Mouse (Mus musculus) midbrain, embryonic 13.5 days (tissue): Measurements from ENCODE around the gene Iqcf6. TPM values are rescaled to one million over a fixed set of nuclear protein-coding genes. Genes with fewer than 3 reads are reported as not detected.
"Not testable (repeated sequence)": the region's sequence is repeated elsewhere in the genome, so short reads cannot be mapped to it uniquely, and the experiment has no call there.

Experiments used
- ATAC-seq: fragments of 200-750 bp; cut with Nextera tagmentation; 2 replicates; pipeline ENCODE4 v1.8.0; 2017; ENCODE audit warnings: mild to moderate bottlenecking, moderate TSS enrichment, moderate library complexity
- H3K27ac ChIP-seq: fragments of 300-500 bp; sonication (generic); 2 replicates; pipeline ENCODE4 v1.5.1; 2015; ENCODE audit warnings: inconsistent platforms, mild to moderate bottlenecking, moderate library complexity
- H3K27me3 ChIP-seq: fragments of 300-500 bp; sonication (generic); 2 replicates; pipeline ENCODE4 v1.6.1; 2015; ENCODE audit warnings: mild to moderate bottlenecking, inconsistent platforms
- H3K36me3 ChIP-seq: fragments of 300-500 bp; sonication (generic); 2 replicates; pipeline ENCODE4 v1.6.1; 2015; ENCODE audit warnings: mild to moderate bottlenecking, inconsistent platforms
- H3K4me1 ChIP-seq: fragments of 300-500 bp; sonication (generic); replicated peaks from 2 replicates; pipeline ENCODE4 v1.6.1; 2015; ENCODE audit warnings: inconsistent platforms
- H3K4me2 ChIP-seq: fragments of 300-500 bp; sonication (generic); replicated peaks from 2 replicates; pipeline ENCODE4 v1.6.1; 2015; ENCODE audit warnings: moderate library complexity, mild to moderate bottlenecking, inconsistent platforms
- H3K4me3 ChIP-seq: fragments of 300-500 bp; sonication (generic); replicated peaks from 2 replicates; pipeline ENCODE4 v1.5.1; 2015; ENCODE audit warnings: mild to moderate bottlenecking, inconsistent platforms
- H3K9ac ChIP-seq: fragments of 300-500 bp; sonication (generic); replicated peaks from 2 replicates; pipeline ENCODE4 v1.6.1; 2015; ENCODE audit warnings: mild to moderate bottlenecking, inconsistent platforms
- H3K9me3 ChIP-seq: fragments of 300-500 bp; sonication (generic); 2 replicates; pipeline ENCODE4 v1.6.1; 2016; ENCODE audit warnings: mild to moderate bottlenecking, inconsistent platforms
- WGBS: fragments of 180-500 bp; shearing (Covaris S2); methylation state at CpG from one replicate; pipeline ENCODE4 v1.1.7; 2015; 5-methylcytosine and 5-hydroxymethylcytosine counted together
- polyA plus RNA-seq: library from polyadenylated mRNA; unstranded; fragments of >200 nt; fragmentation: Nextera tagmentation; extraction: Ambion mirVana; gene quantifications from 2 replicates; pipeline ENCODE4 v1.2.1, GENCODE M21; 2015

Gene Iqcf6
- not detected in 2 replicates for polyA plus RNA-seq

DNA sequence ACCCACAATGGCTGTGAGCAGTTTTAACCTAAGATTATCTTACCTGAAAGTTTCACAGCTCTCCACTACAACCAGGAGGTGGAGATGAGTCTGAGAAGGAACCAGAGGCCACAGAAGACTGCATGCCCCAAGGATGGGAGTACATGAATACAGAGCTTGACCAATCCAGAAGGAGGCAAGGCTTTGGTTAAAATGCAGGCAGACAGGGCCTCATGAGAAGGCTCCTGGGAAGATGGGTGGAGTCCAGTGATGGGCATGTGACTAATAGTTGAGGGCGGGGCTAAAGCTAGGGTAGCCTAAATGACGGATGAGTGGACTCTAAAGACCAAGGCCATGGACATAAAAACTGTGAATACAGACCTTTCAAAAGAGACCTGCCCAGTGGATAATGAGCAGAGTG, at the start of gene Iqcf6:
Gene Iqcf6, plus strand, starts transcription at position 301 of the 400 bp plus-strand sequence.
- H3K27me3 ChIP-seq: no peaks in the 10 kb centered on the region

DNA sequence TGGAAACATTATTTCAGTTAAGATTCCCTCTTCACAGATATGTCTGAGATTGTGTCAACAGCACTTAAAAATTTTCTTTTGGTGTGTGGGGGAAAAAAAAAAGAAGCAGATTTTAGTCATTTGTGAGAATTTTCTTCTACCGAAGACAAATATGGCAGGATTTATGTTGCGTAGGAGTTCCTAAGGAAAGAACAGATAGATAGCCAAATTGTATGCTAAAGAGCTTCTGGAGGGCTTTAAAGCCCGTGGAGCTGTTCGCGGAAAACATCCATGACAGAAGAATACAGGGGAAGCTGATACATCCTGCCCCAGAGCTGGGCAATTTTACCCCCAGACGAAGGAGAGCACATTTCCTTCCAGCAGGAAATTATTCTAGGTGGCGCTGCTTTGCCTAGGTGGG, 46.4 kb upstream of the Iqcf6 start:
- Histone ChIP-seq H3K4me1 (no peaks in the 10 kb centered on the region), H3K27ac (no peak overlapping the region)
- no peak for ATAC-seq

More for the DNA sequence above, at the start of gene Iqcf6:
- no peak within 1 kb of the TSS for H3K27ac ChIP-seq
- H3K9me3 ChIP-seq: no peaks in the 10 kb centered on the region
- no peak for ATAC-seq
- H3K4me2 ChIP-seq: no peak within 1 kb of the TSS
- no peak within 1 kb of the TSS for H3K4me3 ChIP-seq
- WGBS: 82% methylated on average over 2 of the region's 2 CpGs
- H3K9ac ChIP-seq: no peak within 1 kb of the TSS
- no peaks in the 10 kb centered on the region for H3K36me3 ChIP-seq
- H3K4me1 ChIP-seq: peaks cover 3% of the 10 kb centered on the region; the same call in 1 of the 2 replicates

DNA sequence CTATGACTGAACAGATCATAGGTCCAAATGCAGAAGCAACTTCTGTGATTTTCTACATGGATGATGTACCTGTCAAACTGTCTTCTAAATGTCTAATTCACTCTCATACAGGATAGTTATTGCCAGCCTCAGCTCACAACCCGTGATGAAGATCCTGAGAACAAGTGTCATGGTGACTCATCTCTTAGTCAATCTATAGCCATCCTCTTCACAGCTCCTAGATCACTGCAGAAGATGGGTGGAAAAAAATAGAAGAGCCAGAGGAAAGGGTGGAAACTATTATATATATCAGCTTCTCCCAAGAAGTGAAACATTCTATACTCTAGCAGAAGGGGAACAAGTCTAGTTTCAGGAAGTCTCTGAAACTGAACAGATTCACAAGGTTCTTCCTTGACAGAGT, 43.8 kb upstream of the Iqcf6 start:
- no peak overlapping the region for H3K4me3 ChIP-seq
- H3K9me3 ChIP-seq: no peaks in the 10 kb centered on the region
- no peak for ATAC-seq
- H3K27ac ChIP-seq: no peak overlapping the region
- H3K27me3 ChIP-seq: no peaks in the 10 kb centered on the region
- H3K36me3 ChIP-seq: no peaks in the 10 kb centered on the region
- H3K4me1 ChIP-seq: no peaks in the 10 kb centered on the region
- WGBS: 84% methylated on average over 1 of the region's 1 CpGs
- no peak overlapping the region for H3K9ac ChIP-seq
- no peak overlapping the region for H3K4me2 ChIP-seq

More for the DNA sequence above, 46.4 kb upstream of the Iqcf6 start:
- no peaks in the 10 kb centered on the region for H3K27me3 ChIP-seq
- no peak overlapping the region for H3K4me2 ChIP-seq
- no peaks in the 10 kb centered on the region for H3K36me3 ChIP-seq
- WGBS: 83% methylated on average over 7 of the region's 7 CpGs
- no peaks in the 10 kb centered on the region for H3K9me3 ChIP-seq
- no peak overlapping the region for H3K9ac ChIP-seq
- no peak overlapping the region for H3K4me3 ChIP-seq

DNA sequence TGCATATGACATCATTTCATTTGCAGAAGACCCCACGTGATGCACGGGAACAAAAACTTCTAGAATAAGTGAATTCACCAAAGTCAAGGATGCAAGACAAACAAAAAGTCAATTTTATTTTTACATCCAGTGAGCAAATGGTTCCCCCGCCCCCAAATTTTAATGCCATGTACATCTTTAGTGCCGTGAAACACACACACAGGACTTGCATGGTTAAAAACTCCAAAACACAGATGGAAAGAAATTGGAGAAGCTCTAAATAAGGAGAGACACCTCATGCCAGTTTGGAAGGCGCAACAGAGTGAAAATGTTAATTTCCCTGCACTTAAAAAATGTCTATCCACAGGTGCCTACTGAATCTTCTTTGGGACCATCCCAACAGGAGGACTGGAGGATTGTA, 34.2 kb upstream of the Iqcf6 start:
- H3K36me3 ChIP-seq: no peaks in the 10 kb centered on the region
- no peak overlapping the region for H3K9ac ChIP-seq
- no peak overlapping the region for H3K27ac ChIP-seq
- no peaks in the 10 kb centered on the region for H3K27me3 ChIP-seq
- 90% methylated on average over 5 of the region's 5 CpGs for WGBS
- no peak overlapping the region for H3K4me3 ChIP-seq
- no peak overlapping the region for H3K4me2 ChIP-seq
- no peaks in the 10 kb centered on the region for H3K9me3 ChIP-seq
- 0 out of 2 replicates have a peak, but pooled peaks cover 3% of the 10 kb centered on the region for H3K4me1 ChIP-seq
- no peak for ATAC-seq

DNA sequence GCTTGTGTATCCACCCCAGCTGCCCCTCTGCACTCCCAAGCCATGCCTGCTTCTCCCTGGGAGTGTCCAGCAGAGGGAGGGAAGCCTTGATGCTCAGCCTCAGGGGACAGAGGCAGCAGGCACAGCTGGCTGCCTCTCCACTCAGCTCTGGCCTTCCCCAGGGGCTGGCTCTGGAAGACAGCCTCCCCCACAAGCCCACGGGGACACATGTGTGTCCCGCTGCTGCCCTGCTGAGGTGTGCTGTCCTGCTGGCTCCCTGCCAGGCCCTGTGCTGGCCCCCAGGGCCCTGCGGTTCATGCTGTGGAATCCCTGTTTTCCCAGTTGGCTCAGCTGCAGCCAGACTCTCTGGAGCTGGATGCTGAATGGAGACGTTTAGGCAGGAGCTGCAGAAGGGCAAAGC, 31.0 kb upstream of the Iqcf6 start:
- H3K27me3 ChIP-seq, ATAC-seq, H3K4me1 ChIP-seq, H3K4me2 ChIP-seq, H3K27ac ChIP-seq, H3K9me3 ChIP-seq, H3K4me3 ChIP-seq, H3K36me3 ChIP-seq: not testable (repeated sequence)
- 19% methylated on average over 4 of the region's 4 CpGs for WGBS
- peak overlapping the region; percentile 36; the same call in 1 of the 2 replicates for H3K9ac ChIP-seq

DNA sequence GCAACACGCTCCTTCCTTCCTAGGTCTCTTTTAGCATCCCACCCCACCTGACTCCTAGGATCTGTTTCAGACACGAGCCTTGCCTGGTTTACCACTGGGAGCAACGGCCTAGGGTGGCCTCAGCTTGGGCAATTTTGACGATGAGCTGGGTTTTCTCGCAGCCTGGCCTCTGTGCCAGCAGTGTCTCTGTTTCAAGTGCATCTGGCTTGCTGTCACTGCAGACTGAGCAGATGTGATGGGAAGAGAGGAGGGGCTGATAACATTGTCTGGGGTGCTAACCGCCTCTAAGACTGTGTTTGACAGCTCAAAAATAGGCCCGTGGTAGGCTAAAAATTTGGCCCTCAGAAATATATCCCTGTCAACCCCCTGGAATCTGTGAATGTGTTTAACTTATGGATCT, 30.5 kb upstream of the Iqcf6 start:
- Histone ChIP-seq H3K36me3 (no peaks in the 10 kb centered on the region), H3K4me2 (no peak overlapping the region), H3K9me3 (no peaks in the 10 kb centered on the region), H3K27ac (no peak overlapping the region), H3K9ac (peak overlapping the region; percentile 36; the same call in 1 of the 2 replicates), H3K27me3 (no peaks in the 10 kb centered on the region), H3K4me1 (0 out of 2 replicates have a peak, but pooled peaks cover 3% of the 10 kb centered on the region), H3K4me3 (no peak overlapping the region)
- ATAC-seq: no peak
- WGBS: 79% methylated on average over 7 of the region's 7 CpGs

DNA sequence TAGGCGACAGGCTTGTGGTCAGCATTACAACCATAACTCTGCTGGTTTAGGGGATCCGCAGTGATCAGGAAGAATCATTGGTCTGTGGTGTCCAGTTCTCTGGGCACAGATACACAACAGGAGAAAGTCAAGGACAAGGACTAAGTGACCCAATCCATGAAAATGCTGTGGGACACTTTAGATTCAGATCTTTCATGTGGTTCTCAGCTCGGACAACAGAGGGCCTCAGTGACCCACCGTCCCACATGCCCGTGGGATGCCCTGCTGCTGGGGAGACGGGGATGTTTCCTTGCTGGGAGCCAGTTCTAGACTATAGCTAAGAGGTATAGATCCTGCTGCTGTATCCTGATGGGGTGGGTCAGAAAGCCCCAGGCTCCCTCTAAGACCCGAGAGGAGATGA, 27.9 kb upstream of the Iqcf6 start:
- WGBS: 39% methylated on average over 7 of the region's 7 CpGs
- Histone ChIP-seq H3K9ac (no peak overlapping the region), H3K4me2 (no peak overlapping the region), H3K36me3 (no peaks in the 10 kb centered on the region), H3K27me3 (no peaks in the 10 kb centered on the region), H3K4me3 (no peak overlapping the region), H3K4me1 (0 out of 2 replicates have a peak, but pooled peaks cover 3% of the 10 kb centered on the region), H3K27ac (no peak overlapping the region), H3K9me3 (no peaks in the 10 kb centered on the region)
- ATAC-seq: no peak

DNA sequence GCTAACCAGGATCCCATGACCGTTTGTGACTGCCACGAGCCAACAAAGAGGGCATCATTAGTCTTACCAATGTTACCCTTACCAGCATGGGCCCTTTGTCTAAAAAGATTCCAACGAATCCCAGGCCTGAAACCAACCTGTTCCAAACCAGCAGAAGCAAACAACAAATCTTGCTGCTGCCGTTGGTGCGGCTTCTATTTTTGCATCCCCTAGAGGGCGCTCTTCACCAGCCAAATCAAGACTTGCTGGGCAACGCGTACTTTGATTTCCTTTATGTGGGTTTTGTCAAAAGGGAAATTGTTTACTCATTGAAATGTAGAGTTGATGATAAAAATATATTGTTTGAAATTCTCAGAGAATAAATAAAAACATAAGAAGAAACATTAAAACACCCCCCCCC, 25.8 kb upstream of the Iqcf6 start:
- WGBS: 27% methylated on average over 8 of the region's 8 CpGs
- no peak overlapping the region for H3K4me3 ChIP-seq
- no peaks in the 10 kb centered on the region for H3K9me3 ChIP-seq
- no peak for ATAC-seq
- H3K27me3 ChIP-seq: no peaks in the 10 kb centered on the region
- no peak overlapping the region for H3K9ac ChIP-seq
- no peak overlapping the region for H3K27ac ChIP-seq
- no peaks in the 10 kb centered on the region for H3K36me3 ChIP-seq
- H3K4me1 ChIP-seq: 0 out of 2 replicates have a peak, but pooled peaks cover 2% of the 10 kb centered on the region
- H3K4me2 ChIP-seq: no peak overlapping the region

DNA sequence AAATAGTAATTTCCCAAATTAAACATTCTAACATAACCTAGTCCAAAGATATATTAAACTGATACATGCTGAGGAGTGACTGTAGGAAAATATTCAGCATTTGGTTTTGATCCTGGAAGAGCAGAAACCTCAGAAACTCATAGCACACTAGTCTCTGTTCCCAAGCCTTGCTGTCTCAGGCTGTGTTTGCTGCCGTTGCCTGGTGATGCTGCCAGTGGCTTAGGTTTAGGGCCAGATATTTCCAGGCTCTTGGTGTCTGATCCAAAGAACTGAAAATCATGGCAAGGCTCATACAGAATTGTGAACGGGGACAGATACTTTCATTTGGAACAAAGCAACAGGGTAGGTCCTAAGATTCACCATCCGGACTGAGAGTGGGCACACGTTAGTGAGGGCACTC, 15.7 kb upstream of the Iqcf6 start:
- ATAC-seq: no peak
- Histone ChIP-seq H3K9ac (no peak overlapping the region), H3K9me3 (no peaks in the 10 kb centered on the region), H3K36me3 (no peaks in the 10 kb centered on the region), H3K27me3 (no peaks in the 10 kb centered on the region), H3K4me3 (no peak overlapping the region), H3K4me1 (no peaks in the 10 kb centered on the region), H3K27ac (no peak overlapping the region), H3K4me2 (no peak overlapping the region)
- WGBS: 79% methylated on average over 4 of the region's 4 CpGs

DNA sequence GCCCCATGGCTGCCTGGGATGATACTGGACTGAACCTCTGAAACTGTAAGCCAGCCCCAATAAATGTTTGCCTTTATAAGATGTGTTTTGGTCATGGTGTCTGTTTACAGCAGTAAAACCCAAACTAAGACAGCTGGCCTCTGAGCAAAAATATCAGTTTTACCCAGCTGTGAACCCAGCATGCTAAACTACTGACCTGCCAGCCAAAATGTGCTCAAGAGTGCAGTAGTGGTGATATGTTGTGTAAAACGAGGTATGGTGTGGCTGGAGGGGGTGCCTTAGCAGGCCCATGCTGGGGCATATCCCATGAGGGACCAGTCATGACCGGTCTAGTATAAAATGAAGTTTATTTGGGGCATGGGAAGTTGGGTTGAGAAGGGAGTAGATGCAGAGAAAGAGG, 12.4 kb upstream of the Iqcf6 start:
- H3K9me3 ChIP-seq: no peaks in the 10 kb centered on the region
- H3K9ac ChIP-seq: no peak overlapping the region
- H3K4me1 ChIP-seq: no peaks in the 10 kb centered on the region
- H3K4me2 ChIP-seq: no peak overlapping the region
- H3K27me3 ChIP-seq: no peaks in the 10 kb centered on the region
- no peak overlapping the region for H3K4me3 ChIP-seq
- H3K36me3 ChIP-seq: no peaks in the 10 kb centered on the region
- WGBS: 73% methylated on average over 2 of the region's 2 CpGs
- no peak overlapping the region for H3K27ac ChIP-seq
- ATAC-seq: no peak

DNA sequence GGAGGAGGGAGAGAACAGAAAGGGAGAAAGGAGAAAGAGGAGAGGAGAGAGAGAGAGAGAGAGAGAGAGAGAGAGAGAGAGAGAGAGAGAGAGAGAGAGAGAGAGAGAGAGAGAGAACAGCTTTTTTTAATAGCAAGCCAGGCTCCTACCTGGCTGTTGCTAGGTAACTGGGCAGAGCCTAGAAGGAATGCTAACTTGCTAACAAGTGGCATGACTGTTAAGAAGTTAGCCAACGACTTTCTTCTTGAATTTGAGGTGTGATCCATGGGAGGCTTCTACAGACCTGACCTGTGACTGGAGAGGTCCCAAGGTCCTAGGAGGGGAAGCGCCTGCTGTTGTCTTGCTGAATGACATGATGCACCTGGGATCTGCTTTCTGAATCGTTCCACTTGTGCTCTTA, 11.8 kb upstream of the Iqcf6 start:
- no peaks in the 10 kb centered on the region for H3K4me1 ChIP-seq
- ATAC-seq: no peak
- no peaks in the 10 kb centered on the region for H3K36me3 ChIP-seq
- WGBS: 53% methylated on average over 3 of the region's 3 CpGs
- H3K27me3 ChIP-seq: no peaks in the 10 kb centered on the region
- H3K9me3 ChIP-seq: peaks cover 3% of the 10 kb centered on the region; the same call in 1 of the 2 replicates
- no peak overlapping the region for H3K4me3 ChIP-seq
- no peak overlapping the region for H3K27ac ChIP-seq
- H3K4me2 ChIP-seq: no peak overlapping the region
- H3K9ac ChIP-seq: no peak overlapping the region

DNA sequence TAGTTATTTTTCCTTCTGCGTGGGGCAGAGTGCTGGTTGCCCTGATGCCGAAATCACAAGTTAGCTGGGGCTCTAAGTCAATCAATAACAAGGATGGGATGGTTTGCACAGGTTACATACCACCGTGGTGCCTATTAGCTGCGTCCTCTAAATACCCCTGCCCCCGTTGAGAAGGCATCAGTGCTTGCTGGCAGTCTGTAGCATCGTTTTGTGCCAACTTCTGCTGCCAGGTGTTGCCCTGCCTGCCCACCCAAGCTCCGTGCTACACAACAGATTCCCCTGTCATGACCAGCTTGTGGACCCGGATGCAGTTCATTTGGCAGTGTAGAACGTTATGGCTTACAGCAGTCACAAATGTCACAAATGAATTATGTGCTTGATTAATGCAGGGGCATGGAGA, 10.1 kb upstream of the Iqcf6 start:
- ATAC-seq: no peak
- Histone ChIP-seq H3K4me2 (no peak overlapping the region), H3K27ac (no peak overlapping the region), H3K4me3 (no peak overlapping the region), H3K27me3 (no peaks in the 10 kb centered on the region), H3K4me1 (no peaks in the 10 kb centered on the region), H3K9ac (no peak overlapping the region), H3K36me3 (no peaks in the 10 kb centered on the region), H3K9me3 (peaks cover 3% of the 10 kb centered on the region; the same call in 1 of the 2 replicates)
- WGBS: 90% methylated on average over 9 of the region's 9 CpGs

DNA sequence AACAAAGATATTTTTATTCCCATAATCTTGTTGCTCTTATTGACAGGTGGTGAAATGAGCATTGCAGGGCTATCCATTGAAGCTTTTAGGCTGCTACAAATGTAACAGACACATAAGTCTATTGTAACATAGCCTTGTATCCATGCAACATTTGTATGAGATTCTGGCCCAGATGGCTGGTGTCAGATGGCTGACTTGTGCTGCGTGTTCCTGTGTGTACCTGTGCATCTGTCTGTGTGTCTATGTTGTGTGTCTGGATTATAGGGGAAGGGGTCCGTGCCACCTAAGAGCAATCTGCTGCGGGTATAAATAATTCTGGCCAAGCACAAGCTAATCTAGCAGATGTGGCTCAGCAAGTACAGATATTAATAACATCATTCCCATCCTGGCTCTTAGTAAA, 8.9 kb upstream of the Iqcf6 start:
- H3K9me3 ChIP-seq: peaks cover 3% of the 10 kb centered on the region; the same call in 1 of the 2 replicates
- H3K4me1 ChIP-seq: no peaks in the 10 kb centered on the region
- 85% methylated on average over 3 of the region's 3 CpGs for WGBS
- H3K4me2 ChIP-seq: no peak overlapping the region
- H3K27ac ChIP-seq: no peak overlapping the region
- H3K27me3 ChIP-seq: no peaks in the 10 kb centered on the region
- H3K9ac ChIP-seq: no peak overlapping the region
- ATAC-seq: no peak
- H3K36me3 ChIP-seq: no peaks in the 10 kb centered on the region
- no peak overlapping the region for H3K4me3 ChIP-seq
